ENCODE assay signal across 40 mouse cellular contexts in genomic region chr2:107118711-107119474, GRCm38 (mm10). TPM values are rescaled to one million over a fixed set of nuclear protein-coding genes. Genes with fewer than 3 reads are reported as not detected.
DNase-seq lines count a peak whose midpoint lies in the region; ATAC-seq lines count a peak whose summit lies in the region.
"Had no signal": no experiment of that assay in that cellular context is flagged by ENCODE, and none has a peak within 500 bp of the region (broad histone marks: within the 10 kb centered on the region; RNA-seq: fewer than 3 reads in every experiment).

No protein-coding gene starts in this region.

- H3K4me3 ChIP-seq in heart, embryonic 12.5 days, result no peak overlapping the region
- H3K4me3 ChIP-seq in hindbrain, embryonic 13.5 days, result no peak overlapping the region
- H3K4me3 ChIP-seq in liver, embryonic 12.5 days, result no peak overlapping the region
- H3K4me3 ChIP-seq: embryonic facial prominence, embryonic 13.5 days; forebrain, embryonic 10.5 days; limb, embryonic 12.5 days; myocyte; neural tube, embryonic 12.5 days had no signal

- intact Hi-C loops in heart, postnatal 10 days (cut with DNase I), result no loop called here

- H3K27ac ChIP-seq in heart, embryonic 12.5 days (ENCODE audit: poor library complexity, severe bottlenecking), result no peak overlapping the region
- H3K27ac ChIP-seq in hindbrain, embryonic 13.5 days, result no peak overlapping the region
- H3K27ac ChIP-seq in liver, embryonic 12.5 days, result no peak overlapping the region
- H3K27ac ChIP-seq: embryonic facial prominence, embryonic 13.5 days; forebrain, embryonic 10.5 days; hindbrain, postnatal 0 days; limb, embryonic 12.5 days; neural tube, embryonic 12.5 days had no signal

- no peaks in the 10 kb centered on the region for H3K9me3 ChIP-seq in heart, embryonic 12.5 days (replicated peaks)
- H3K9me3 ChIP-seq in hindbrain, embryonic 13.5 days, result no peaks in the 10 kb centered on the region
- no peaks in the 10 kb centered on the region for H3K9me3 ChIP-seq in liver, embryonic 12.5 days (replicated peaks)
- H3K9me3 ChIP-seq: embryonic facial prominence, embryonic 13.5 days; forebrain, embryonic 10.5 days; limb, embryonic 12.5 days; neural tube, embryonic 12.5 days had no signal

- ATAC-seq in heart, embryonic 12.5 days (ENCODE audit: insufficient number of reproducible peaks, low FRiP score), result peak; percentile 42; the same call in 1 of the 2 replicates
- no peak for ATAC-seq in hindbrain, embryonic 13.5 days (ENCODE audit: low FRiP score)
- no peak for ATAC-seq in liver, embryonic 12.5 days
- ATAC-seq: activated CD4-positive, CD25-positive, alpha-beta regulatory T cell, adult 4 months; forebrain, embryonic 16.5 days; hindbrain, postnatal 0 days; intestine, embryonic 16.5 days; liver, postnatal 0 days had no signal

- DNase-seq in heart, postnatal 10 days, result no peak
- peak; percentile 32 for DNase-seq in 3T3-L1 (ENCODE audit: low read depth, low spot score)
- DNase-seq in adrenal gland, adult 2 months, result peak; percentile 71
- DNase-seq in adrenal gland, postnatal 36 days, result peak; percentile 50 to 54
- DNase-seq: cerebellum, adult 18-20 months; cerebellum, postnatal 10 days; gastrocnemius, postnatal 10 days; kidney, adult 8-10 months; kidney, postnatal 10 days; liver, postnatal 0 days; lung, postnatal 36 days; right cerebral cortex, postnatal 25 days; thymus, adult 2 months; thymus, postnatal 4 days had no signal

- no peak overlapping the region for H3K4me2 ChIP-seq in heart, embryonic 12.5 days
- no peak overlapping the region for H3K4me2 ChIP-seq in hindbrain, embryonic 13.5 days
- no peak overlapping the region for H3K4me2 ChIP-seq in liver, embryonic 12.5 days
- H3K4me2 ChIP-seq: embryonic facial prominence, embryonic 13.5 days; limb, embryonic 12.5 days; liver, embryonic 11.5 days; midbrain, embryonic 11.5 days; neural tube, embryonic 12.5 days had no signal

- peaks cover 9% of the 10 kb centered on the region for H3K4me1 ChIP-seq in heart, embryonic 12.5 days (replicated peaks)
- H3K4me1 ChIP-seq in hindbrain, embryonic 13.5 days (replicated peaks), result no peaks in the 10 kb centered on the region
- H3K4me1 ChIP-seq in liver, embryonic 12.5 days, result no peaks in the 10 kb centered on the region
- H3K4me1 ChIP-seq: embryonic facial prominence, embryonic 13.5 days; forebrain, embryonic 10.5 days; limb, embryonic 12.5 days; neural tube, embryonic 12.5 days had no signal

- H3K27me3 ChIP-seq in heart, embryonic 12.5 days (replicated peaks), result no peaks in the 10 kb centered on the region
- no peaks in the 10 kb centered on the region for H3K27me3 ChIP-seq in hindbrain, embryonic 13.5 days
- no peaks in the 10 kb centered on the region for H3K27me3 ChIP-seq in liver, embryonic 12.5 days (replicated peaks)
- H3K27me3 ChIP-seq: embryonic facial prominence, embryonic 13.5 days; limb, embryonic 12.5 days; neural tube, embryonic 12.5 days had no signal

- WGBS in heart, embryonic 12.5 days, result 45% methylated on average over 9 of the region's 9 CpGs
- 93% methylated on average over 9 of the region's 9 CpGs for WGBS in hindbrain, embryonic 13.5 days
- 76% methylated on average over 9 of the region's 9 CpGs for WGBS in liver, embryonic 12.5 days (ENCODE audit: insufficient replicate concordance)

- H3K36me3 ChIP-seq in heart, embryonic 12.5 days, result no peaks in the 10 kb centered on the region
- H3K36me3 ChIP-seq in hindbrain, embryonic 13.5 days, result no peaks in the 10 kb centered on the region
- H3K36me3 ChIP-seq in liver, embryonic 12.5 days, result no peaks in the 10 kb centered on the region
- H3K36me3 ChIP-seq: embryonic facial prominence, embryonic 13.5 days; forebrain, embryonic 10.5 days; limb, embryonic 12.5 days; neural tube, embryonic 12.5 days had no signal

- no peak overlapping the region for H3K9ac ChIP-seq in heart, embryonic 12.5 days
- H3K9ac ChIP-seq in hindbrain, embryonic 13.5 days, result no peak overlapping the region
- H3K9ac ChIP-seq in liver, embryonic 12.5 days, result no peak overlapping the region
- H3K9ac ChIP-seq: embryonic facial prominence, embryonic 13.5 days; limb, embryonic 12.5 days; liver, postnatal 0 days; neural tube, embryonic 12.5 days had no signal

RNA-seq across cellular contexts. Expression of gene Fshb, which starts 59.4 kb away (rescaled TPM):
- polyA plus RNA-seq in heart, embryonic 12.5 days (2016; fragmentation: Nextera tagmentation; extraction: Ambion mirVana), result not detected in 2 replicates
- total RNA-seq in heart, postnatal 10 days (2021), result not detected
- not detected for total RNA-seq in adrenal gland, adult 2 months (2021)
- polyA plus RNA-seq in adrenal gland, adult 2 months (2012; rRNA removed), result not detected in 2 replicates
- not detected for total RNA-seq in adrenal gland, postnatal 36 days (2021)
- not detected in 2 replicates for polyA plus RNA-seq in hindbrain, embryonic 13.5 days (2015; fragmentation: Nextera tagmentation; extraction: Ambion mirVana)
- not detected in 2 replicates for polyA plus RNA-seq in liver, embryonic 12.5 days (2016; fragmentation: Nextera tagmentation; extraction: Ambion mirVana)
- total RNA-seq: common myeloid progenitor, adult 5-6 weeks; gastrocnemius, postnatal 10 days; heart, adult 8-10 months; heart, postnatal 25 days; hindbrain, postnatal 0 days; left cerebral cortex, postnatal 14 days; megakaryocyte, adult 5-6 weeks; midbrain, postnatal 0 days had no signal
- polyA plus RNA-seq: activated CD4-positive, CD25-positive, alpha-beta regulatory T cell, adult 4 months; embryonic facial prominence, embryonic 13.5 days; forebrain, embryonic 10.5 days; forebrain, embryonic 16.5 days; gonadal fat pad, adult 2 months; heart, embryonic 14.5 days; hindbrain, embryonic 11.5 days; hindbrain, postnatal 0 days; intestine, embryonic 16.5 days; large intestine, adult 2 months; limb, embryonic 12.5 days; liver, embryonic 11.5 days; liver, postnatal 0 days; lung, embryonic 16.5 days; midbrain, embryonic 11.5 days; midbrain, postnatal 0 days; myocyte; neural tube, embryonic 12.5 days; stomach, embryonic 16.5 days; thymus, adult 2 months had no signal

Comparison
In these comparisons a context has a peak if more than half of its experiments do, and no peak if none do; other contexts are left out.
1. DNase-seq: peak in 3T3-L1 (single experiment), adrenal gland, adult 2 months (single experiment) and adrenal gland, postnatal 36 days (2 of 2); none in heart, postnatal 10 days (0 of 2).